Mouse (Mus musculus) cerebellum, postnatal 14 days (tissue): ENCODE measurements around the gene Mettl8.

Experiments used
- DNase-seq, 2 experiments: peaks; one replicate each; pipeline ENCODE4 v3.0.0; 2021; ENCODE audit warnings: mixed read lengths in 2 of 2

Mettl8 gene

GRCm38 (mm10) chr2:70924049-70924448 is 131.3 kb downstream of the Mettl8 start:
- no peak for DNase-seq

- no peak for DNase-seq
Observed at GRCm38 (mm10) chr2:70922814-70923213, 132.6 kb downstream of the Mettl8 start.

GRCm38 (mm10) chr2:70920937-70921596 is 134.3 kb downstream of the Mettl8 start:
- DNase-seq: no peak

- no peak for DNase-seq
Observed at GRCm38 (mm10) chr2:70919913-70920522, 135.4 kb downstream of the Mettl8 start.

GRCm38 (mm10) chr2:70918516-70918915 is 136.9 kb downstream of the Mettl8 start:
- DNase-seq: no peak
